ENCODE assay signal across 7 mouse cellular contexts in the genomic region with DNA sequence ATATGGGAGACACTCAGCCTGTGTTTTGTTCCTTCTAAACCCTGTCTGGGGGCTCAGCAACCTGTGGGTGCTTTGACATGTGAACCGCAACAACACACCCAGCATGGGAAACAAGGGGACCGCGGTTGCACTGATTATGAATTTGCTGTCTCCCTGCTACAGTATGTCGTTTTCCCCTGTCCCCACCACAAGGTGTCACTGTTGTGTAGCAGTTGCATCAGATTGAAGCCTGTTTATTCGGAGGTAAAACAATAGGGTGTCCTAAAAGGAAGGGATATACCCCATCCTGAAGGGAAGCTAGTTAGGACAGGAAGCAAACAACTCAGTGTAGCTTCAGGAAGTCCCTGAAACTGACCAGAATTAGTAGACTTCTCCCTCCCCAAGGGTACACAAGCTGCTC. TPM values are rescaled to one million over a fixed set of nuclear protein-coding genes. Genes with fewer than 3 reads are reported as not detected.
DNase-seq lines count a peak whose midpoint lies in the region; ATAC-seq and TF ChIP-seq lines count a peak whose summit lies in the region.

No protein-coding gene starts in this region.

- TF ChIP-seq CTCF in Patski (IDR thresholded peaks at IDR 0.05), result peak; percentile 84
- peak; percentile 94 for TF ChIP-seq CTCF in lung, embryonic 14.5 days (IDR thresholded peaks at IDR 0.05; ENCODE audit: low read depth)

- H3K27me3 ChIP-seq in Patski, result peaks cover 3% of the 10 kb centered on the region
- H3K27me3 ChIP-seq in lung, embryonic 14.5 days (ENCODE audit: insufficient read depth, low read length), result no peaks in the 10 kb centered on the region

- H3K36me3 ChIP-seq in lung, embryonic 14.5 days (ENCODE audit: insufficient read depth), result no peaks in the 10 kb centered on the region

- H3K4me2 ChIP-seq in lung, embryonic 14.5 days, result no peak overlapping the region

- CTCF ChIA-PET in Patski (lab: Charles Lee), result interaction anchor here (0.6 to 5.8 kb wide), 11 partner anchors 10 to 131 kb away, joined by 3 to 47 read pairs (median 4); no protein-coding TSS in a partner anchor

- H3K27ac ChIP-seq in lung, embryonic 14.5 days (ENCODE audit: low read depth), result no peak overlapping the region

- ATAC-seq in Patski, result peak; percentile 51
- peak; percentile 30; the same call in 1 of the 2 replicates for ATAC-seq in lung, embryonic 14.5 days (ENCODE audit: insufficient read depth)

- H3K9ac ChIP-seq in lung, embryonic 14.5 days, result no peak overlapping the region

- WGBS in lung, embryonic 14.5 days, result 23% methylated on average over 5 of the region's 5 CpGs

- POLR2A ChIA-PET in Patski (lab: Charles Lee), result no interaction called here

- H3K9me3 ChIP-seq in lung, embryonic 14.5 days (ENCODE audit: low read depth, low read length), result no peaks in the 10 kb centered on the region

- DNase-seq in CD8-positive naive resting alpha-beta T cell, adult 2 months (ENCODE audit: low read depth in 2 of 2, low spot score in 2 of 2), result peak; percentile 22 to 46
- DNase-seq in Patski (ENCODE audit: low read depth, low spot score), result no peak
- peak; percentile 63 to 77 for DNase-seq in cerebellum, postnatal 36 days
- DNase-seq in gastrocnemius, postnatal 10 days, result peak; percentile 64
- DNase-seq in kidney, postnatal 14 days, result peak; percentile 72
- peak; percentile 89 for DNase-seq in lung, embryonic 14.5 days
- peak; percentile 86 for DNase-seq in retina, embryonic 14.5 days (ENCODE audit: low spot score)

- in situ Hi-C loops in Patski (cut with MboI; ENCODE audit: low pct_unique_long_range_greater_than_20kb), result no loop called here

- H3K4me1 ChIP-seq in lung, embryonic 14.5 days (ENCODE audit: insufficient read depth), result no peaks in the 10 kb centered on the region

- no peak overlapping the region for H3K4me3 ChIP-seq in lung, embryonic 14.5 days (ENCODE audit: low read depth, low read length)

RNA-seq across cellular contexts. Expression of gene Cck, which starts 16.0 kb away (rescaled TPM):
- not detected for polyA plus RNA-seq in Patski (2021)
- total RNA-seq in gastrocnemius, postnatal 10 days (2021), result 1 to 10 TPM; 3.4 to 3.5 TPM
- polyA plus RNA-seq in lung, embryonic 14.5 days (2014; fragmentation: Nextera tagmentation; extraction: Ambion mirVana), result not detected in 2 replicates
